Mouse (Mus musculus): Measurements from ENCODE around the gene Rorc. TPM values are rescaled to one million over a fixed set of nuclear protein-coding genes. Genes with fewer than 3 reads are reported as not detected.

Rorc gene
- polyA plus RNA-seq, 1 experiment from 2014 or later, result 0.70 TPM

DNA sequence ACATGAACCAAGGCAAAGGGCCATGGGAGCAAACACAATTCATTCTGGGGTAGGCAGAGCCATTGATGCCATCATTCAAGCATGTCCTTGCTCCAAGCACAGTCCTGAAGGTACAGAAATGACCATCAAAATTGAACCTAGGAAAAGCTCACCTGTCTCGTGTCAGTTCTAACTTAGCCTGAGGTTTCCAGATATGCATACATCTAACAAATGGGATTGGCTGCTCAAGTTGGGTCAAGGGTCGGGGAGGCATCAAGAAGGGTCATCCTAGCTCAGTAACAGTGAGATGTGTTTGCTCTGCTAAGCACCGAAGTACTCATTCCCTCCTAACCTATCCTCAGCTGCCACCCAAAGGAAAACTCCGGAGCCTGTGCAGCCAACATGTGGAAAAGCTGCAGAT, 24.3 kb downstream of the Rorc start:
- no peaks in the 10 kb centered on the region for H3K9me3 ChIP-seq (replicated peaks)
- no peak overlapping the region for H3K9ac ChIP-seq
- 62% methylated on average over 4 of the region's 4 CpGs for WGBS (ENCODE audit: insufficient replicate concordance)
- H3K27ac ChIP-seq, result no peak overlapping the region
- no peak overlapping the region for H3K4me3 ChIP-seq
- H3K36me3 ChIP-seq, result no peaks in the 10 kb centered on the region
- no peak overlapping the region for H3K4me2 ChIP-seq
- peaks cover 56% of the 10 kb centered on the region for H3K27me3 ChIP-seq (replicated peaks)
- ATAC-seq, result no peak
- H3K4me1 ChIP-seq, result no peaks in the 10 kb centered on the region

DNA sequence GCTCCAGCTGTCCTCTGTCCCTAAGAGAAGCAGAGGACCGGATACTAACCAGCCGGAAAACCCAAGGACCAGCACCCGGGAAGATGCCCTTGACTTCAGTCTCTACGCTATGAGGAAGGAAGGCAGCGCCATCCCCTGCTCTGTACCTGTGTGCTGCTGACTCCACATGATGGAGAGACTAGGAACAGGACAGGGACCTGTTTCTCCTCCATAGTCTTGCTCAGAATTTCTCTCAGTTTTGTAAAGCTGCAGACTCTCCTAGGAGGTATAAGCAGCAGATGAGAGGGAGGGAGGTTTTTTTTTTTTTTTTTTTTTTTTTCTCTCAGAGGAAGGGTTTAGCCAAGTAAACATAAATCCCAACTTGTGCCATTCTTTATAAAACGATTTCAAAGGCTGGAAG, 25.6 kb downstream of the Rorc start, which contains the start of gene Lingo4:
TSS of gene Lingo4 (plus strand) at position 301 of the 400 bp plus-strand sequence.
- H3K27me3 ChIP-seq (replicated peaks), result peaks cover 70% of the 10 kb centered on the region
- WGBS (ENCODE audit: insufficient replicate concordance), result 54% methylated on average over 6 of the region's 6 CpGs

GRCm38 (mm10) chr3:94398943-94399481, 26.4 kb downstream of the Rorc start:
- no peak overlapping the region for H3K4me3 ChIP-seq
- H3K27me3 ChIP-seq (replicated peaks), result peaks cover 78% of the 10 kb centered on the region
- H3K27ac ChIP-seq, result no peak overlapping the region
- no peaks in the 10 kb centered on the region for H3K36me3 ChIP-seq
- no peaks in the 10 kb centered on the region for H3K4me1 ChIP-seq
- peak overlapping the region; percentile 29; the same call in 1 of the 2 replicates for H3K4me2 ChIP-seq
- 7% methylated on average over 20 of the region's 20 CpGs for WGBS (ENCODE audit: insufficient replicate concordance)
- H3K9me3 ChIP-seq (replicated peaks), result no peaks in the 10 kb centered on the region
- no peak overlapping the region for H3K9ac ChIP-seq
- no peak for ATAC-seq

More for the DNA sequence above, 25.6 kb downstream of the Rorc start, which contains the start of gene Lingo4:
- Histone ChIP-seq H3K27ac (no peak within 1 kb of the TSS), H3K4me1 (no peaks in the 10 kb centered on the region), H3K36me3 (no peaks in the 10 kb centered on the region), H3K4me2 (peak within 1 kb of the TSS; percentile 29; the same call in 1 of the 2 replicates), H3K4me3 (no peak within 1 kb of the TSS), H3K9ac (no peak within 1 kb of the TSS), H3K9me3 (replicated peaks) (no peaks in the 10 kb centered on the region)
- no peak for ATAC-seq

DNA sequence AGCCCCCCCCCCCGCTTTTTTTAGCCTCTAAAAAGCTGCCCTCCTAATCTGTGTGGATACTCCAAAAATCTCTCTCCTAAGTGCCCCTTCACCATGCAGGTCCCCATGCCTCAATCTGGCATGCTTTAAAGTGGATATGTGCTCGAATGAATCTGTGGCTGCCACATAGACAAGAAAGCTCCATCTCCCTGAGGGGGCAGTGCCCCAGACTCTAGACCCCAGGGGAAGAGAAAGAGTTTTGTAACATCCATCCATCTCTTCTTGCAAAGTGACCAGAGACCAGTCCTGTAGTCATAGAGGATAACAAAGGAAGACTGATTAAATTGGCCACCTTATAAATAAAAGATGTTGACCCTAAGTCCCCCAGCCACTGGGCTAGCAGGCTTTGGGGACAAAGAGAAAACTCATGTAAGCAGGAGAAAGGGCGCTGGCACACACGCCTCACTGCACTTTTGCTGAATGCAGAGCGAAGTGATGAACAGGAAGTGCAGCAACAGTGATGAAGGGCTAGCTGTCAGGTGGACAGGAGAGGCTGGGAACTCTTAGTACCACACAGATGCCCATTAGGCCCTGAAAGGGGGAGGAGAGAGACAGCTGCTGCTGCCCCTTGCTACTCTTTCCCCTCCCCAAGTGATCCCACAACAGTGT, 27.2 kb downstream of the Rorc start:
- H3K27me3 ChIP-seq (replicated peaks), result peaks cover 85% of the 10 kb centered on the region
- WGBS (ENCODE audit: insufficient replicate concordance), result 34% methylated on average over 5 of the region's 5 CpGs
- no peaks in the 10 kb centered on the region for H3K9me3 ChIP-seq (replicated peaks)
- H3K4me1 ChIP-seq, result no peaks in the 10 kb centered on the region
- H3K9ac ChIP-seq, result no peak overlapping the region
- no peak for ATAC-seq
- no peaks in the 10 kb centered on the region for H3K36me3 ChIP-seq
- H3K27ac ChIP-seq, result no peak overlapping the region
- no peak overlapping the region for H3K4me3 ChIP-seq
- no peak overlapping the region for H3K4me2 ChIP-seq

DNA sequence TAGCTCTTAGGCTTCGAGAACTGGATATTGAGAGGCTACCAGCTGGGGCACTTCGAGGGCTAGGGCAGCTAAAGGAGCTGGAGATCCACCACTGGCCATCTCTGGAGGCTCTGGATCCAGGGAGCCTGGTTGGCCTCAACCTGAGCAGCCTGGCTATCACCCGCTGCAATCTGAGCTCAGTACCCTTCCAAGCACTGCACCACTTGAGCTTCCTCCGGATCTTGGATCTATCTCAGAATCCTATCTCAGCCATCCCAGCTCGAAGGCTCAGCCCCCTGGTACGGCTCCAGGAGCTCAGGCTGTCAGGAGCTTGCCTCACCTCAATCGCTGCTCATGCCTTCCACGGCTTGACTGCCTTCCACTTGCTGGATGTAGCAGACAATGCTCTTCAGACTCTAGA, 29.9 kb downstream of the Rorc start:
- no peak overlapping the region for H3K27ac ChIP-seq
- no peaks in the 10 kb centered on the region for H3K36me3 ChIP-seq
- H3K9ac ChIP-seq, result no peak overlapping the region
- no peaks in the 10 kb centered on the region for H3K9me3 ChIP-seq (replicated peaks)
- H3K4me2 ChIP-seq, result no peak overlapping the region
- 41% methylated on average over 8 of the region's 8 CpGs for WGBS (ENCODE audit: insufficient replicate concordance)
- H3K4me1 ChIP-seq, result no peaks in the 10 kb centered on the region
- H3K27me3 ChIP-seq (replicated peaks), result peaks cover 88% of the 10 kb centered on the region
- no peak overlapping the region for H3K4me3 ChIP-seq
- ATAC-seq, result 0 out of 2 replicates have a peak, but pooled peaks have one; percentile 15

- ATAC-seq, result no peak
- Histone ChIP-seq H3K9me3 (replicated peaks) (no peaks in the 10 kb centered on the region), H3K4me1 (no peaks in the 10 kb centered on the region), H3K27ac (no peak overlapping the region), H3K27me3 (replicated peaks) (peaks cover 68% of the 10 kb centered on the region), H3K36me3 (no peaks in the 10 kb centered on the region), H3K9ac (no peak overlapping the region), H3K4me3 (no peak overlapping the region), H3K4me2 (no peak overlapping the region)
- 22% methylated on average over 7 of the region's 7 CpGs for WGBS (ENCODE audit: insufficient replicate concordance)
Observed at GRCm38 (mm10) chr3:94404366-94405054, 31.9 kb downstream of the Rorc start.

GRCm38 (mm10) chr3:94405561-94405960, 33.0 kb downstream of the Rorc start:
- Histone ChIP-seq H3K4me2 (no peak overlapping the region), H3K4me1 (no peaks in the 10 kb centered on the region), H3K9me3 (replicated peaks) (no peaks in the 10 kb centered on the region), H3K36me3 (no peaks in the 10 kb centered on the region), H3K27me3 (replicated peaks) (peaks cover 59% of the 10 kb centered on the region), H3K27ac (no peak overlapping the region), H3K4me3 (no peak overlapping the region), H3K9ac (no peak overlapping the region)
- ATAC-seq, result no peak
- 59% methylated on average over 4 of the region's 4 CpGs for WGBS (ENCODE audit: insufficient replicate concordance)

DNA sequence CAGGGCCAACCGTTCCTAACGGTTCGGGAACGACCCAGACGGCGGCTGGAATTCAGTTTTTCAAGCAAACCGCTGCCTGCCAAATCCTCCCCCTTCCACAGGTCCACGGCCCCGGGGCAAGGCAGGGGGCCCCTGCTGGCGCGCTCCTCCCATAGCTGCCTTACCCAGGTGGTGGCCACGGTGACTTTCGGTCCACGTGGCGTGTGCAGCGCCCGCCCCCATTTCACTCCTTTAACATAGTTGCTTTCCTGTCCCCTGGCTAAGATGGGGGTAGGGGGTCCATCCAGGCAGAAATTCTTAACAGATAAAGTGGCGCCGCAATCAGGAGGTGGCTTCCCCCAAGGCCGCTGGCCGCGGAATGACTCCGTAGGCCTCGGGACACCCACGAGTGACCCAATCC, 39.9 kb downstream of the Rorc start:
- ATAC-seq, result peak; percentile 36
- Histone ChIP-seq H3K4me3 (peak overlapping the region; percentile 50), H3K36me3 (no peaks in the 10 kb centered on the region), H3K27me3 (replicated peaks) (peaks cover 26% of the 10 kb centered on the region), H3K4me1 (peaks cover 15% of the 10 kb centered on the region), H3K9me3 (replicated peaks) (no peaks in the 10 kb centered on the region), H3K9ac (peak overlapping the region; percentile 53), H3K27ac (no peak overlapping the region), H3K4me2 (peak overlapping the region; percentile 74)
- 9% methylated on average over 25 of the region's 25 CpGs for WGBS (ENCODE audit: insufficient replicate concordance)

GRCm38 (mm10) chr3:94413031-94413679, 40.6 kb downstream of the Rorc start, which contains the start of gene Tdrkh:
Tdrkh (plus strand) TSS chr3:94413273.
- Histone ChIP-seq H3K9me3 (replicated peaks) (no peaks in the 10 kb centered on the region), H3K36me3 (no peaks in the 10 kb centered on the region), H3K4me2 (peak within 1 kb of the TSS; percentile 74), H3K27me3 (replicated peaks) (peaks cover 26% of the 10 kb centered on the region), H3K4me3 (peak within 1 kb of the TSS; percentile 50), H3K27ac (no peak within 1 kb of the TSS), H3K4me1 (peaks cover 15% of the 10 kb centered on the region), H3K9ac (peak within 1 kb of the TSS; percentile 53)
- peak; percentile 94 for ATAC-seq
- WGBS (ENCODE audit: insufficient replicate concordance), result 11% methylated on average over 52 of the region's 52 CpGs

DNA sequence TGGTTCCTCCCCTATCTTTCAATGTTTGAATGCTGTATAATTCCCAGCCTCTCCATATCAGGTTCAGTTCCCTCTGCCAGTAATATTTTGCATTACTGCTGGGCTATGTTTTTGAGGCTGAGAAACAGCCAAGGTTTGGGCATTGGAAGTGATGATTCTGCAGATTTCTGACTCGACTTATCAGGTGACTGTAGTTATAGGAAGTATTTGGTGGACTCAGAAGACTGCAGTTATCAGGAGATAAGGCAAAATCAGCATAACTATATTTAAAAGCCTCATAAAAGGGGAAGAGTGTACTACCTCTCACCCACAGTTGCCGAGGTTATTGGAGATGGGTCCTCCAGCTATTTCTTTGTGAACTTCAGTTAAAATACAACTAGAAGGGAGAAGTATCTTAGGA, 58.4 kb downstream of the Rorc start:
- 12% methylated on average over 2 of the region's 2 CpGs for WGBS (ENCODE audit: insufficient replicate concordance)
- Histone ChIP-seq H3K9me3 (replicated peaks) (no peaks in the 10 kb centered on the region), H3K4me1 (no peaks in the 10 kb centered on the region), H3K4me3 (no peak overlapping the region), H3K27me3 (replicated peaks) (no peaks in the 10 kb centered on the region), H3K9ac (no peak overlapping the region), H3K4me2 (no peak overlapping the region), H3K36me3 (no peaks in the 10 kb centered on the region), H3K27ac (no peak overlapping the region)
- no peak for ATAC-seq

DNA sequence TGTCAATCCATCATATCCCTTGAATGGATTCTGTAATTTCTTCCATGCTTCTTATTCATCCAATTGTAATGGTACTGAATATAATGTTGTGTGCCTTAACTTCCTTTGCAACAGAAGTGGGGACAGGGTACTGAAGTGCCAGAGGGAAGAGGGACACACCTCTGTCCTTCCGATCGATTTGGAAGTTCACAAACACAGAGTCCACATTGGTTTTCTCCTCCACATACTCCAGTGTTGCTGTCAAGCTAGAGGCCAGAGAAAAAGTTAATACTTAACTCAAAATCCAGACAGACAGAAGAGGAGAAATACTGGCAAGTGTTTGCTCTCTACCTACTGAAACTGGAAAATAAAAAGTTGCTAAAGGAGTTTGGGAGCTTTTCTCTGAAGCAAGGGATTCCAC, 61.7 kb downstream of the Rorc start:
- H3K9me3 ChIP-seq (replicated peaks), result no peaks in the 10 kb centered on the region
- no peak overlapping the region for H3K4me3 ChIP-seq
- H3K4me2 ChIP-seq, result no peak overlapping the region
- ATAC-seq, result no peak
- H3K27me3 ChIP-seq (replicated peaks), result peaks cover 2% of the 10 kb centered on the region; the same call in 1 of the 2 replicates
- H3K36me3 ChIP-seq, result no peaks in the 10 kb centered on the region
- H3K9ac ChIP-seq, result no peak overlapping the region
- H3K4me1 ChIP-seq, result no peaks in the 10 kb centered on the region
- WGBS (ENCODE audit: insufficient replicate concordance), result 59% methylated on average over 2 of the region's 2 CpGs
- 0 out of 2 replicates have a peak overlapping the region, but pooled peaks have one; percentile 16 for H3K27ac ChIP-seq

DNA sequence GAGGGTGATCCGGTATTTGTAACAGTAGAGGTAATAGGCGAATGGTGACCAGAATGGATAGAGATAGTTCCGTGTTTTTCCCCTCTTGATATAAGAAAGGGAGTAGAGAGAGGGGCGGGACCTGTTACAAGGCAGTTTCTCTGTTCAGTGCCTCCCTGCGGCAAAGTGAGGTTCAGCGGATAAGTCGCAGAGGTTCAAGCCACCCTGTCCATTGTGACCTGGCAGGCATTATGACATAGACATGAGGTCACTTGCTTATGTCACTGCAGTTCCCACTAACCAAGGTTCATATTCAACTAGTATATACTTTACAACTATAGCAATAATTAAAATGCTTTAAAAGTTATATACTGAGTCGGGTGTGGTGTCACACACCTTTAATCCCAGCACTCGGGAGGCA, 63.8 kb downstream of the Rorc start:
- 68% methylated on average over 9 of the region's 9 CpGs for WGBS (ENCODE audit: insufficient replicate concordance)
- Histone ChIP-seq H3K36me3 (no peaks in the 10 kb centered on the region), H3K27me3 (replicated peaks) (peaks cover 16% of the 10 kb centered on the region), H3K9ac (no peak overlapping the region), H3K4me2 (no peak overlapping the region), H3K4me3 (no peak overlapping the region), H3K4me1 (no peaks in the 10 kb centered on the region), H3K9me3 (replicated peaks) (no peaks in the 10 kb centered on the region), H3K27ac (no peak overlapping the region)
- no peak for ATAC-seq

All from liver, embryonic 12.5 days (tissue).